Mouse (Mus musculus) retina, postnatal 7 days (tissue): ENCODE data around the gene Hal.
A peak's percentile ranks its signal among the peaks of the same experiment; 100 is the strongest.

Experiments
- DNase-seq: peaks from one replicate; pipeline ENCODE4 v3.0.0-alpha.2; 2012; ENCODE audit warnings: low read depth, low spot score

Gene Hal

GRCm38 (mm10) chr10:93488066-93488827 is at the start of gene Hal:
Hal (plus strand) TSS chr10:93488768.
- DNase-seq: no peak

GRCm38 (mm10) chr10:93441501-93441900 is 47.1 kb upstream of the Hal start:
- DNase-seq: no peak

GRCm38 (mm10) chr10:93442183-93442582 is 46.4 kb upstream of the Hal start:
- no peak for DNase-seq

GRCm38 (mm10) chr10:93444407-93444806 is 44.2 kb upstream of the Hal start:
- no peak for DNase-seq

GRCm38 (mm10) chr10:93447398-93447797 is 41.2 kb upstream of the Hal start:
- DNase-seq: no peak

- no peak for DNase-seq
Measured at GRCm38 (mm10) chr10:93454652-93455014, 33.9 kb upstream of the Hal start.

GRCm38 (mm10) chr10:93460106-93460505 is 28.5 kb upstream of the Hal start:
- DNase-seq: no peak

- DNase-seq: no peak
Measured at GRCm38 (mm10) chr10:93462692-93463382, 25.7 kb upstream of the Hal start.

GRCm38 (mm10) chr10:93463611-93464010 is 25.0 kb upstream of the Hal start:
- no peak for DNase-seq

- DNase-seq: no peak
Measured at GRCm38 (mm10) chr10:93467259-93467658, 21.3 kb upstream of the Hal start.

GRCm38 (mm10) chr10:93467791-93468190 is 20.8 kb upstream of the Hal start:
- DNase-seq: no peak

- peak; percentile 76 for DNase-seq
Measured at GRCm38 (mm10) chr10:93471415-93471814, 17.2 kb upstream of the Hal start.

GRCm38 (mm10) chr10:93484511-93484910 is 4.1 kb upstream of the Hal start:
- DNase-seq: no peak

GRCm38 (mm10) chr10:93485055-93485691 is 3.4 kb upstream of the Hal start:
- DNase-seq: peak; percentile 23

GRCm38 (mm10) chr10:93486622-93487021 is 1.9 kb upstream of the Hal start:
- peak; percentile 58 for DNase-seq

- no peak for DNase-seq
Measured at GRCm38 (mm10) chr10:93488828-93489226, 259 bp downstream of the Hal start.

- DNase-seq: no peak
Measured at GRCm38 (mm10) chr10:93490451-93490850, 1.9 kb downstream of the Hal start.

GRCm38 (mm10) chr10:93500864-93501263 is 12.3 kb downstream of the Hal start:
- no peak for DNase-seq

GRCm38 (mm10) chr10:93501346-93501745 is 12.8 kb downstream of the Hal start:
- DNase-seq: peak; percentile 54

GRCm38 (mm10) chr10:93508383-93508970 is 19.9 kb downstream of the Hal start:
- DNase-seq: no peak

- no peak for DNase-seq
Measured at GRCm38 (mm10) chr10:93509532-93510153, 21.1 kb downstream of the Hal start.

GRCm38 (mm10) chr10:93515419-93515818 is 26.9 kb downstream of the Hal start:
- DNase-seq: no peak
